Mouse (Mus musculus): ENCODE results near the gene Rps10. TPM values are rescaled to one million over a fixed set of nuclear protein-coding genes. Genes with fewer than 3 reads are reported as not detected.
"Not testable (repeated sequence)": the region's sequence is repeated elsewhere in the genome, so short reads cannot be mapped to it uniquely, and the experiment has no call there.

Gene Rps10
- total RNA-seq, 2 experiments from 2014 or later = 713 to 733 TPM

GRCm38 (mm10) chr17:27644572-27644971, 8.1 kb upstream of the Rps10 start:
- intact Hi-C loops (cut with DNase I) = no loop called here
- no peak for DNase-seq

GRCm38 (mm10) chr17:27643756-27644155, 7.3 kb upstream of the Rps10 start:
- intact Hi-C loops (cut with DNase I) = no loop called here
- DNase-seq = no peak

GRCm38 (mm10) chr17:27643101-27643500, 6.6 kb upstream of the Rps10 start:
- DNase-seq = no peak
- intact Hi-C loops (cut with DNase I) = no loop called here

GRCm38 (mm10) chr17:27642491-27643062, 6.1 kb upstream of the Rps10 start:
- intact Hi-C loops (cut with DNase I) = no loop called here

GRCm38 (mm10) chr17:27639851-27640250, 3.4 kb upstream of the Rps10 start:
- intact Hi-C loops (cut with DNase I); DNase-seq: not testable (repeated sequence)

More at GRCm38 (mm10) chr17:27642491-27643062, 6.1 kb upstream of the Rps10 start:
- DNase-seq = no peak

GRCm38 (mm10) chr17:27638921-27639332, 2.5 kb upstream of the Rps10 start:
- intact Hi-C loops (cut with DNase I) = no loop called here
- DNase-seq = no peak

- intact Hi-C loops (cut with DNase I) = no loop called here
- no peak for DNase-seq
Observed at GRCm38 (mm10) chr17:27637333-27637732, 864 bp upstream of the Rps10 start.

GRCm38 (mm10) chr17:27635575-27635903, 930 bp downstream of the Rps10 start:
- intact Hi-C loops (cut with DNase I); DNase-seq: not testable (repeated sequence)

GRCm38 (mm10) chr17:27634871-27635574, 1.4 kb downstream of the Rps10 start, which contains the start of gene RPS10-NUDT3:
Gene RPS10-NUDT3 (minus strand): TSS chr17:27635222.
- intact Hi-C loops (cut with DNase I) = no loop called here
- peak; percentile 92 for DNase-seq

GRCm38 (mm10) chr17:27629249-27630020, 7.0 kb downstream of the Rps10 start:
- intact Hi-C loops (cut with DNase I) = loop anchor here (1.0 kb wide), 2 partner anchors 64 to 95 kb away; partner anchors contain the start of gene AI413582

GRCm38 (mm10) chr17:27628376-27628775, 8.1 kb downstream of the Rps10 start:
- no peak for DNase-seq
- intact Hi-C loops (cut with DNase I) = no loop called here

More at GRCm38 (mm10) chr17:27629249-27630020, 7.0 kb downstream of the Rps10 start:
- peak; percentile 84 to 89 for DNase-seq

GRCm38 (mm10) chr17:27627451-27627850, 9.0 kb downstream of the Rps10 start:
- intact Hi-C loops (cut with DNase I) = no loop called here

GRCm38 (mm10) chr17:27626681-27627080, 9.8 kb downstream of the Rps10 start:
- no peak for DNase-seq
- intact Hi-C loops (cut with DNase I) = no loop called here

More at GRCm38 (mm10) chr17:27627451-27627850, 9.0 kb downstream of the Rps10 start:
- DNase-seq = no peak

- DNase-seq = no peak
- intact Hi-C loops (cut with DNase I) = no loop called here
Observed at GRCm38 (mm10) chr17:27625455-27626251, 10.8 kb downstream of the Rps10 start.

GRCm38 (mm10) chr17:27623360-27624326, 12.8 kb downstream of the Rps10 start, which contains the start of gene Nudt3:
Gene Nudt3 (minus strand): TSS chr17:27623495.
- intact Hi-C loops (cut with DNase I) = loop anchor here (5.0 kb wide), 1 partner anchor 36 kb away; no protein-coding TSS in a partner anchor
- peak; percentile 93 to 94 for DNase-seq

- intact Hi-C loops (cut with DNase I) = loop anchor here (5.0 kb wide), 1 partner anchor 35 kb away; no protein-coding TSS in a partner anchor
Observed at GRCm38 (mm10) chr17:27622611-27623359, 13.7 kb downstream of the Rps10 start.

GRCm38 (mm10) chr17:27621705-27622531, 14.6 kb downstream of the Rps10 start:
- intact Hi-C loops (cut with DNase I) = loop anchor here (2.0 to 5.0 kb wide), 2 partner anchors 35 to 55 kb away; no protein-coding TSS in a partner anchor
- DNase-seq = peak in 1 of 2 experiments; percentile 47

More at GRCm38 (mm10) chr17:27622611-27623359, 13.7 kb downstream of the Rps10 start:
- peak; percentile 53 to 58 for DNase-seq
